Mouse (Mus musculus) ES-Bruce4 (cell line): Measurements from ENCODE around the gene Sh3bgrl.

Experiments
- CTCF ChIP-seq: IDR thresholded peaks from one replicate; pipeline ENCODE4 v1.8.1; 2011; ENCODE audit warnings: low read depth, low read length
- EP300 ChIP-seq: IDR thresholded peaks from 2 replicates; pipeline ENCODE4 v1.6.1; 2011; ENCODE audit warnings: low read depth, low read length; ENCODE audit not compliant: insufficient read depth
- POLR2A ChIP-seq: IDR thresholded peaks from one replicate; pipeline ENCODE4 v1.8.1; 2011; ENCODE audit warnings: low read length; ENCODE audit not compliant: insufficient read depth

GRCm38 (mm10) chrX:109191436-109191835 is 96.3 kb downstream of the Sh3bgrl start:
- no peak for TF ChIP-seq CTCF
- TF ChIP-seq POLR2A: no peak
- no peak for TF ChIP-seq EP300
